Mouse (Mus musculus): ENCODE measurements around the gene Gtf3c4.

Gene Gtf3c4

DNA sequence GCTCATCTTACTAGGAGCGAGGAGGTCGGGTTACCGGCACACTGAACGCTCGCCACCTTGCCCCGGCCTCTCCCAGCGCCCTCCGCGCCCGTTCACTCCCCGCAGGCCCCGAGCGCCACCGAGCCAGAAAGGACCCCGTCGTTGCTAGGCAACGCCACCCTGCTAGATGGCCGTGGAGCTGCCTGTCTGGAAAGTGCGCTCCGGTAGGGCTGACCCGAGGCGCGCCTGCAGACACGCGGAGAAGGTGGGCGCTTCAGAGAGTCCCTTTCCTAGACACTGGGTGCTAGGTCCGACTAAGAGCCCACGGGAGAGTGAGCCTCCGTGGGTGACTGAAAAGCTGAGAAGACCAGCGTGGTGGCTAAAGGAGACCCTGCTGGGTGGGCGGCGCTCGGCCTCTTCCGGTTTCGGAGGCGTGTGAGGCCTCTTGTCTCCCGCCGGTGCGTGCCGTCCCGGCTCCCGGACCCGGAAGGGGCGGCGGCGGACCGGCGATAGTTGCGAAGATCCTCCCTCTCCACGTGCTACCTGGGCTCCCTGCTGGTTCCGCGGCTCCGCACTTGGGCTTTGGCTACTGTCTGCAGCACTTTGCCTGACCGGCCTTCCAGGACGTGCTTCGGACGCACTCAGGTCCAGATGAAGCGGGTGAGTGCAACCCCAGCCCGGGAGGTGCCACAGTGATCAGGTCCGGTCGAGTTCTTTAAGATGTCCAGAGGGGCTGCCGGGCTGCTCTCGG, at the start of gene Gtf3c4, which contains the start of gene Ddx31:
Gene Gtf3c4 (minus strand): TSS at position 139 of the 730 bp plus-strand sequence.
Gene Ddx31 (plus strand): TSS at position 185 of the 730 bp plus-strand sequence.
- DNase-seq (ENCODE audit: low spot score in 2 of 2) = peak; percentile 97

- no peak for DNase-seq (ENCODE audit: low spot score in 2 of 2)
Measured at GRCm38 (mm10) chr2:28884914-28885313, 44.8 kb upstream of the Gtf3c4 start.

GRCm38 (mm10) chr2:28882826-28883485, 42.8 kb upstream of the Gtf3c4 start:
- DNase-seq (ENCODE audit: low spot score in 2 of 2) = no peak

DNA sequence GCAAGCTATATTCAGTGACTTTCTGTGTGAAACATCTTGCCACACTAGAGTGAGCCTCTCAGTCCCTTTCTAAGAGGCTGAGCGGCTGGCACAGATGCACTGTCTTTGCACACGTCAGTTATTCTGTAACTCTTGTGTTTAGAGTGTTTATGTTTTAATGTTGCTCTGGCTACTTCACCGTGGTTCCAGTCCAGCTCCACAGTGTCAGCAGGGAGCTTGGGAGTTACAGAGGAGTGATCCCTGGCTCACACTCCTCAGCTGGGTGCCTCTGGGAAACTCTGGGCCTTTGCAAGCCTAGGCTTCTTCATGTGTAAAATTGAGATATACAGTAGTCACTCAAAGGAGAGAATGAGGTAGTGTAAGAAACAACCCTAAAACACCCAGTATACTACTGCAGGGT, 41.9 kb upstream of the Gtf3c4 start:
- DNase-seq (ENCODE audit: low spot score in 2 of 2) = no peak

- peak; percentile 34 to 50 for DNase-seq (ENCODE audit: low spot score in 2 of 2)
Measured at GRCm38 (mm10) chr2:28881275-28881674, 41.1 kb upstream of the Gtf3c4 start.

DNA sequence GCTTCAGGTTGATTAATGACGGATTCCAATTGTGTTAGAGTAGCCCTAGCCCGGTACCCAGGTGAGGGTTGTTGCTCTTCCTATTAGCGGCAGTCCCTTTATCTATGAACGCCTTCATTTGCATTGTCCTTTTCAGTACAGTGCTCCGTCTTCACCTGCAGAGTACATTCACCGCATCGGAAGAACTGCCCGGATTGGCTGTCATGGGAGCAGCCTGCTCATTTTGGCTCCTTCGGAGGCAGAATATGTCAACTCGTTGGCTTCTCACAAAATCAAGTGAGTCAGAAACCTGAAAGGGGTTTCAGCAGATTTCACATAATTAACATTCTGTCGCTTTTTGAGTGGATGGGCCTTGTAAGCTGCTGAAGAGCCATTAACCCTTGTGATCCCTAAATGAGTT, 35.4 kb upstream of the Gtf3c4 start:
- no peak for DNase-seq (ENCODE audit: low spot score in 2 of 2)

- DNase-seq (ENCODE audit: low spot score in 2 of 2) = peak in 1 of 2 experiments; percentile 24
Measured at GRCm38 (mm10) chr2:28867495-28867894, 27.3 kb upstream of the Gtf3c4 start.

GRCm38 (mm10) chr2:28863857-28864256, 23.7 kb upstream of the Gtf3c4 start:
- DNase-seq (ENCODE audit: low spot score in 2 of 2) = no peak

GRCm38 (mm10) chr2:28860678-28861423, 20.7 kb upstream of the Gtf3c4 start:
- DNase-seq (ENCODE audit: low spot score in 2 of 2) = no peak

GRCm38 (mm10) chr2:28859303-28859702, 19.1 kb upstream of the Gtf3c4 start:
- no peak for DNase-seq (ENCODE audit: low spot score in 2 of 2)

- DNase-seq (ENCODE audit: low spot score in 2 of 2) = no peak
Measured at GRCm38 (mm10) chr2:28855773-28856172, 15.6 kb upstream of the Gtf3c4 start.

- DNase-seq (ENCODE audit: low spot score in 2 of 2) = no peak
Measured at GRCm38 (mm10) chr2:28852594-28852993, 12.4 kb upstream of the Gtf3c4 start.

DNA sequence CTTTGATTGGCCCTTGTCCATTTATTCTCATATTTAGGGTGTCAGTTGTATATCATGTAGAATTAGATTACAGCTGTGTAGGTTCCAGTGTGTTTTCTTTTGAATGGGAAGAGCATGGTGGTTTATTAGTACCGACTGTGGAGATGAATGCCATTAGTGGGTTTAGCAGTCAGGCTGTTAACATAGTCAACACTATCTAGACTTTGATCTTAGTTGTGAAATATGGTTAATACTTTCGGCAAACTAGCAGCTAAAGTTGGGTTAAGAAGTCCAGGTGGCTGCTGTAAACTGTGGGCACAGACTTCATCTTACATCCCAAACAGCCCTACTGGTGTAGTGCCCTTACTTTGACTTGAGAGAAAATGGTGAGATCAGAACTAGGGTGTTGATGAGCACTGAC, 8.7 kb upstream of the Gtf3c4 start:
- DNase-seq (ENCODE audit: low spot score in 2 of 2) = no peak

- no peak for DNase-seq (ENCODE audit: low spot score in 2 of 2)
Measured at GRCm38 (mm10) chr2:28842042-28842441, 1.9 kb upstream of the Gtf3c4 start.

DNA sequence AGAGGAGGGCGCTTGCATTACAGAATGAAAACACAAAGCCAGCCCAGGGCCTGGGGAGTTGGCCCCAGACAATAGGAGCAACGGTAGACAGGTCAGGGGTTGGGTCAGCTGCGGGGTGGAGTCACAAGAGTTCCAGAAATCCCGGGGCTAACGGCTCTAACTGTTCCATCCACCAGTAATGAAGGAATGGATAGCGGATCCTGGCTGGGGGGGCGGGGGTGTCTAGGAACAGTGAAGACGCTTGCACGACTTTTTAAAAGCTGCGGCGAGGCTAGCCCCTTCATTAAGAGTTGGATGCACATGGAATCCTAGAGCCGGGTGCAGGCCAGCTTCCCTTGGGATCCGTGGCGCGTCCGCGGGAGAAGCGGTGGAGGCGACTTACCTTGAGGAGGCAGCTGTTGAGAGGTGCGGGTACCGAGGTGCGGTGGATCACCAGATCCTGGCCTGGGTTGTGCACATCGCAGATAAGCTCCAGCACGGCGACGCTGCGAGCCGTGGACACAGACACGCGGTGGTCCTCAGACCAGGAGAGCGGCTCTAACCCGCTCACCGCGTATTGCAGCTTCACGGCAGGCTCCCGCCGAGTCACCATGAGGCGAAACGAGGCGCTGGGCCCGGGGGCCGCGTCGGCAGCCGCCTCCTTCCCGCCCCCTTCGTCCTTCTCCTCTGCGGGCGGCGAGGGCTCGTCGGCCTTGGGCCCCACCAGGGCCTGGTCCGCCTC, 499 bp downstream of the Gtf3c4 start:
- DNase-seq (ENCODE audit: low spot score in 2 of 2) = no peak

DNA sequence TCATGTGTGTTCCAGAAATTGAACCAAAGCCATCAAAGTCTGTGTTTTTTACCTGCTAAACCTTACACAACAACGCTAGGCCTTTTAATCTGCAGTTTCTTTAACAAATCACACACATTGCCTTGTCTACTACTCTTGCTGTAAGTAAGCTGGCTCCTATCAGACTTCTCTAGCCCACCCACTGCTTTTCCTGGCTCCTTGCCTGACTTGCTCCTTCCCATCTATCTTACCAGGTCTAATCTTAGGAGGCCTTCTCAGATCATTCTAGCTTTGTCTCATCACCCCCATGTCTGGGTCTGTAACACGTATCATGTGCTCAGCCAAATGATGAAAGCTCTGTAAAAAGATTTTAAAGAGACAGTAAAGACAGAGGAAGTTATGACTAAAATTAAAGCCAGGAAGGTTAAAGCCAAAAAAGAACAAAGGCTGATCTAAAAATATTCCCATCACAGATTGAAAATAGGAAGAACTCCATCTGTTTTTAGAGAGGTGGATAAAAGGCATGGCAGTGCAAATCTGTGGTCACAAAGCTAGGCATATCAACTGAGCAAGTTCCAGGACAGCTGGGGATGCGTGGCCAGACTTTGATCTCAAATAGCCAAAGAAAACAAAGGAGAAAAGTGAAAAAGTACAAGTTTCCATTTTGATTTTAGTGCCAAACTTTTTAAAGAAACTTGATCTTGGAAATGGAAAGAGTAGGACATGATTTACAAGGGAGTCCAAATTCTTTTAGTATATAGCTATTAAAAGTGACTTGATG, 3.8 kb downstream of the Gtf3c4 start:
- DNase-seq (ENCODE audit: low spot score in 2 of 2) = peak; percentile 35 to 50

- no peak for DNase-seq (ENCODE audit: low spot score in 2 of 2)
Measured at GRCm38 (mm10) chr2:28829265-28829664, 10.9 kb downstream of the Gtf3c4 start.

- DNase-seq (ENCODE audit: low spot score in 2 of 2) = peak; percentile 63 to 64
Measured at GRCm38 (mm10) chr2:28818866-28819265, 21.3 kb downstream of the Gtf3c4 start.

- no peak for DNase-seq (ENCODE audit: low spot score in 2 of 2)
Measured at GRCm38 (mm10) chr2:28810260-28811013, 29.7 kb downstream of the Gtf3c4 start.

GRCm38 (mm10) chr2:28808841-28809240, 31.3 kb downstream of the Gtf3c4 start:
- DNase-seq (ENCODE audit: low spot score in 2 of 2) = no peak

All from right cerebral cortex, postnatal 10 days (tissue).